In the genomic region with DNA sequence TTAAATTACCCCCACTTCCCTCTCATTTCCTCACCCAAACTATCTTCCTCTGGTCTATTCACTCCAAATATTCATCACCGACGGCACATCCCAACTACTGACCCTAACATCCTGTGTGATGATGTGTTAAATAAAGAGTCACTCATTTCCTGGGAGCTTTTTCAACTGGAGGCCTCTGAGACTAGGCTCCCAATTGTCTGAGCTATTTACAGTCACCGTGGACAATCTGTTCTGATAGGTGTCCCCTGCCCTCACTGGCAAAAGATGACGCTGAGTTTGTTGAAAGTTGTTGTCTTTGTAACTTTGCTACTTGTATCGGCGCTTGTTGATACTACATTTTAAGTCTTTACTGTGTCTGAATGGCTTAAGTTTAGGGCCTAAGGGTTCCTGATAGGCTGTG, we compare ENCODE assay signal across 8 mouse cellular contexts. TPM values are rescaled to one million over a fixed set of nuclear protein-coding genes. Genes with fewer than 3 reads are reported as not detected.
DNase-seq lines count a peak whose midpoint lies in the region; ATAC-seq and TF ChIP-seq lines count a peak whose summit lies in the region.

No protein-coding gene starts in this region.

- peak overlapping the region; percentile 91 to 95; a peak in 3 of 4 replicates for H3K4me3 ChIP-seq in ES-E14 (ENCODE audit: insufficient read depth in 1 of 2, low read depth in 1 of 2, low read length in 2 of 2, poor library complexity in 1 of 2, severe bottlenecking in 1 of 2)
- peak overlapping the region; percentile 93 for H3K4me3 ChIP-seq in forebrain, embryonic 12.5 days (replicated peaks)
- H3K4me3 ChIP-seq in limb, embryonic 11.5 days (ENCODE audit: low read depth, low read length), result peak overlapping the region; percentile 85
- no peak overlapping the region for H3K4me3 ChIP-seq in small intestine, adult 2 months (ENCODE audit: low read depth, low read length)

- in situ Hi-C loops in ES-E14 (cut with MboI; ENCODE audit: low sequenced_read_pairs in 2 of 2, unreplicated experiment in 2 of 2), result no loop called here

- no peaks in the 10 kb centered on the region; the same call in 1 of the 2 replicates for H3K36me3 ChIP-seq in ES-E14 (ENCODE audit: control insufficient read depth, insufficient read depth, low read length, poor library complexity, severe bottlenecking)
- H3K36me3 ChIP-seq in forebrain, embryonic 12.5 days (replicated peaks), result peaks cover 9% of the 10 kb centered on the region
- 0 out of 2 replicates have a peak, but pooled peaks cover 3% of the 10 kb centered on the region for H3K36me3 ChIP-seq in limb, embryonic 11.5 days (ENCODE audit: control insufficient read depth, insufficient read depth, low read length)
- no peaks in the 10 kb centered on the region for H3K36me3 ChIP-seq in small intestine, adult 2 months (ENCODE audit: control insufficient read depth, insufficient read depth, low read length)

- TF ChIP-seq POLR2A in small intestine, adult 2 months (IDR thresholded peaks at IDR 0.05; ENCODE audit: low read depth, low read length), result no peak

- H3K4me1 ChIP-seq in ES-E14 (ENCODE audit: control insufficient read depth in 2 of 2, insufficient read depth in 2 of 2, low read length in 2 of 2, poor library complexity in 1 of 2), result peaks cover 2% of the 10 kb centered on the region in 2 experiments; a peak in 1 of 4 replicates
- peaks cover 20% of the 10 kb centered on the region for H3K4me1 ChIP-seq in forebrain, embryonic 12.5 days
- peaks cover 7% of the 10 kb centered on the region; the same call in 1 of the 2 replicates for H3K4me1 ChIP-seq in limb, embryonic 11.5 days (ENCODE audit: control insufficient read depth, insufficient read depth, low read length)
- peaks cover 7% of the 10 kb centered on the region; the same call in 1 of the 2 replicates for H3K4me1 ChIP-seq in small intestine, adult 2 months (ENCODE audit: control insufficient read depth, insufficient read depth, insufficient read length, low read length)

- peak overlapping the region; percentile 48; the same call in 1 of the 2 replicates for H3K9ac ChIP-seq in ES-E14 (ENCODE audit: insufficient read depth, low read depth, low read length, poor library complexity, severe bottlenecking)
- peak overlapping the region; percentile 92 for H3K9ac ChIP-seq in forebrain, embryonic 12.5 days
- H3K9ac ChIP-seq in limb, embryonic 11.5 days (ENCODE audit: low read length), result peak overlapping the region; percentile 85; the same call in 1 of the 2 replicates

- ATAC-seq in forebrain, embryonic 12.5 days (ENCODE audit: low FRiP score), result no peak
- ATAC-seq in limb, embryonic 11.5 days (ENCODE audit: insufficient number of reproducible peaks, low FRiP score, low TSS enrichment, low read depth), result no peak

- DNase-seq in embryo, embryonic 10 days (ENCODE audit: low spot score), result peak; percentile 9
- DNase-seq in embryo, embryonic 9.5 days (ENCODE audit: extremely low spot score), result no peak
- DNase-seq in ES-E14 (ENCODE audit: low read depth, low spot score), result no peak
- no peak for DNase-seq in limb, embryonic 11.5 days (ENCODE audit: low spot score)
- no peak for DNase-seq in layer of hippocampus, adult 11-12 months (ENCODE audit: low spot score)
- DNase-seq in thymus, postnatal 14 days, result no peak

- no peak for TF ChIP-seq CTCF in small intestine, adult 2 months (IDR thresholded peaks at IDR 0.05; ENCODE audit: extremely low read depth, insufficient read length, insufficient replicate concordance, low read depth, low read length)

- no peak overlapping the region for H3K27ac ChIP-seq in ES-E14 (ENCODE audit: insufficient read depth, low read depth, low read length, poor library complexity, severe bottlenecking)
- H3K27ac ChIP-seq in forebrain, embryonic 12.5 days, result no peak overlapping the region
- H3K27ac ChIP-seq in limb, embryonic 11.5 days (replicated peaks; ENCODE audit: low read depth, low read length), result no peak overlapping the region
- H3K27ac ChIP-seq in small intestine, adult 2 months (ENCODE audit: insufficient read depth, low read depth, low read length), result 0 out of 2 replicates have a peak overlapping the region, but pooled peaks have one; percentile 8

- no peaks in the 10 kb centered on the region for H3K9me3 ChIP-seq in ES-E14 (ENCODE audit: control insufficient read depth, insufficient read depth, low read depth, low read length)
- H3K9me3 ChIP-seq in forebrain, embryonic 12.5 days, result no peaks in the 10 kb centered on the region
- no peaks in the 10 kb centered on the region for H3K9me3 ChIP-seq in limb, embryonic 11.5 days (ENCODE audit: control insufficient read depth, low read length)

- WGBS in forebrain, embryonic 12.5 days, result 31% methylated on average over 6 of the region's 6 CpGs
- WGBS in limb, embryonic 11.5 days, result 22% methylated on average over 6 of the region's 6 CpGs
- WGBS in small intestine, adult 2 months, result 6% methylated on average over 6 of the region's 6 CpGs

- H3K27me3 ChIP-seq in forebrain, embryonic 12.5 days, result 0 out of 2 replicates have a peak, but pooled peaks cover 4% of the 10 kb centered on the region
- H3K27me3 ChIP-seq in limb, embryonic 11.5 days (ENCODE audit: control insufficient read depth, insufficient read depth, low read length), result no peaks in the 10 kb centered on the region
- H3K27me3 ChIP-seq in small intestine, adult 2 months (ENCODE audit: control insufficient read depth, insufficient read depth, low read length), result peaks cover 7% of the 10 kb centered on the region; the same call in 1 of the 2 replicates

- H3K4me2 ChIP-seq in forebrain, embryonic 12.5 days, result peak overlapping the region; percentile 86
- H3K4me2 ChIP-seq in limb, embryonic 11.5 days (ENCODE audit: low read depth, severe bottlenecking), result peak overlapping the region; percentile 73

TF ChIP-seq in ES-E14, 5 proteins besides CTCF, POLR2A, EP300 and RAD21:
- TF ChIP-seq MAFK (IDR thresholded peaks at IDR 0.05; ENCODE audit: insufficient read depth, low read depth, low read length) (no peak), CHD2 (IDR thresholded peaks at IDR 0.05; ENCODE audit: low read depth, low read length) (no peak), ZNF384 (IDR thresholded peaks at IDR 0.05; ENCODE audit: low read depth, low read length) (no peak), ZC3H11A (IDR thresholded peaks at IDR 0.05; ENCODE audit: borderline replicate concordance, low read depth, low read length) (no peak), HCFC1 (IDR thresholded peaks at IDR 0.05; ENCODE audit: borderline replicate concordance, insufficient read depth, low read length) (no peak)

RNA-seq across cellular contexts. Expression of gene Ubr2, which starts 1.3 kb away (rescaled TPM):
- total RNA-seq in ES-E14 (2012; rRNA removed), result 30.8 and 33.6 TPM in 2 replicates
- 21.0 and 21.8 TPM in 2 replicates for polyA plus RNA-seq in forebrain, embryonic 12.5 days (2016; fragmentation: Nextera tagmentation; extraction: Ambion mirVana)
- 19.2 and 20.2 TPM in 2 replicates for polyA plus RNA-seq in limb, embryonic 11.5 days (2014; fragmentation: Nextera tagmentation; extraction: Ambion mirVana)
- 8.7 and 11.9 TPM in 2 replicates for polyA plus RNA-seq in small intestine, adult 2 months (2012; rRNA removed)
